Mouse (Mus musculus): ENCODE results near the gene BC005537.

DNA sequence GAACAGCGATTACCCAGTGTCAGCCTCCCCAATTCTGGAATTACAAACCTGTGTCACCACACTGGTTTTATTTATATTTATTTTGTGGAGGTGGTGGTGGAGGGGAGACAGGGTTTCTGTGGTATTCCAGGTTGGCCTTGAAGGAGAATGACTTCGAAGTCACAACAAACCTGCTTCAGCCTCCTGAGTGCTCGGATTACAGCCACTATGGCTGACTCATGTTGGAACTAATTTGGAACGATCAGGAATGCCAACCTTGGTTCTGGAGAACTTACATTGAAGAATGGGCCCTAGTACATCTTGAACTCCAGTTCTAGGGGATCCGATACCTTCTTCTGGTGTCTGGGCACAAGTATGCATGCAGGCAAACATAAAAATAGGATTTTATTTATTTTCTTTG, 2.1 kb upstream of the BC005537 start:
- TF ChIP-seq CTCF (IDR thresholded peaks at IDR 0.05; ENCODE audit: control insufficient read depth, insufficient read depth, low read length) (no peak), POLR2A (IDR thresholded peaks at IDR 0.05; ENCODE audit: borderline replicate concordance, control insufficient read depth, low read depth, low read length) (no peak)
